Mouse (Mus musculus) stomach, postnatal 0 days (tissue): Measurements from ENCODE around the gene Ppard. TPM values are rescaled to one million over a fixed set of nuclear protein-coding genes. Genes with fewer than 3 reads are reported as not detected.

Experiments
- ATAC-seq: fragments of 200-750 bp; cut with Nextera tagmentation; 2 replicates; pipeline ENCODE4 v1.8.0; 2017; ENCODE audit not compliant: low FRiP score, low TSS enrichment
- DNase-seq: peaks from one replicate; pipeline ENCODE4 v3.0.0-alpha.2; 2016; ENCODE audit warnings: low spot score
- H3K27ac ChIP-seq: fragments of 300-500 bp; sonication (generic); replicated peaks from 2 replicates; pipeline ENCODE4 v1.5.1; 2014; ENCODE audit warnings: mild to moderate bottlenecking, control low read depth
- H3K27me3 ChIP-seq: fragments of 300-500 bp; sonication (generic); 2 replicates; pipeline ENCODE4 v1.6.1; 2014; ENCODE audit warnings: low read length; ENCODE audit not compliant: control insufficient read depth, insufficient read depth
- H3K36me3 ChIP-seq: fragments of 300-500 bp; sonication (generic); 2 replicates; pipeline ENCODE4 v1.6.1; 2014; ENCODE audit warnings: low read length, mixed read lengths; ENCODE audit not compliant: control insufficient read depth, insufficient read depth
- H3K4me1 ChIP-seq: fragments of 300-500 bp; sonication (generic); replicated peaks from 2 replicates; pipeline ENCODE4 v1.6.1; 2014; ENCODE audit warnings: antibody characterized with exemption; ENCODE audit not compliant: control insufficient read depth, insufficient read depth
- H3K4me2 ChIP-seq: fragments of 300-500 bp; sonication (generic); replicated peaks from 2 replicates; pipeline ENCODE4 v1.6.1; 2014; ENCODE audit warnings: low read depth, mild to moderate bottlenecking, control low read depth, moderate library complexity
- H3K4me3 ChIP-seq: fragments of 300-500 bp; sonication (generic); 2 replicates; pipeline ENCODE4 v1.5.1; 2014; ENCODE audit warnings: low read depth, low read length, control low read depth
- H3K9ac ChIP-seq: fragments of 300-500 bp; sonication (generic); 2 replicates; pipeline ENCODE4 v1.6.1; 2014; ENCODE audit warnings: mild to moderate bottlenecking, low read length, control low read depth, mixed read lengths
- H3K9me3 ChIP-seq: fragments of 300-500 bp; sonication (generic); 2 replicates; pipeline ENCODE4 v1.6.1; 2016; ENCODE audit warnings: low read length; ENCODE audit not compliant: control insufficient read depth
- CTCF ChIP-seq: IDR thresholded peaks from 2 replicates; pipeline ENCODE4 v1.5.1; 2016; ENCODE audit warnings: antibody characterized with exemption, low read depth, mild to moderate bottlenecking, moderate library complexity
- EP300 ChIP-seq: optimal IDR thresholded peaks from 2 replicates; pipeline ENCODE3; 2016; ENCODE audit warnings: antibody characterized with exemption
- WGBS: fragments of 180-500 bp; shearing (Covaris S2); extraction: QIAGEN DNeasy Blood & Tissue Kit; methylation state at CpG from one replicate; pipeline ENCODE4 v1.1.7; 2014; 5-methylcytosine and 5-hydroxymethylcytosine counted together
- polyA plus RNA-seq: library from polyadenylated mRNA; unstranded; fragments of >200 nt; fragmentation: Nextera tagmentation; extraction: Ambion mirVana; gene quantifications from 2 replicates; pipeline ENCODE4 v1.2.1, GENCODE M21; 2015

The Ppard gene
- polyA plus RNA-seq: 3.1 and 3.4 TPM in 2 replicates

- Histone ChIP-seq H3K4me2 (peak within 1 kb of the TSS; percentile 82), H3K27me3 (no peaks in the 10 kb centered on the region), H3K9ac (peak within 1 kb of the TSS; percentile 94), H3K4me1 (0 out of 2 replicates have a peak, but pooled peaks cover 2% of the 10 kb centered on the region), H3K36me3 (peaks cover 4% of the 10 kb centered on the region; the same call in 1 of the 2 replicates), H3K27ac (peak within 1 kb of the TSS; percentile 96), H3K9me3 (no peaks in the 10 kb centered on the region), H3K4me3 (peak within 1 kb of the TSS; percentile 86)
- TF ChIP-seq EP300 (no peak), CTCF (peak; percentile 100)
- WGBS: under 1% methylated on average over 40 of the region's 57 CpGs
- DNase-seq (peak; percentile 99), ATAC-seq (peak; percentile 87)
These were observed at the start of gene Ppard for GRCm38 (mm10) chr17:28232475-28233060. Ppard (plus strand) TSS chr17:28232700.

- Histone ChIP-seq H3K4me3 (no peak overlapping the region), H3K36me3 (peaks cover under 1% of the 10 kb centered on the region; the same call in 1 of the 2 replicates), H3K27me3 (no peaks in the 10 kb centered on the region), H3K9me3 (no peaks in the 10 kb centered on the region), H3K4me2 (no peak overlapping the region), H3K9ac (no peak overlapping the region), H3K27ac (no peak overlapping the region), H3K4me1 (no peaks in the 10 kb centered on the region)
- ATAC-seq: no peak
- WGBS: 57% methylated on average over 7 of the region's 7 CpGs
- DNase-seq: no peak
- TF ChIP-seq EP300 (no peak), CTCF (no peak)
These were observed 47.4 kb upstream of the Ppard start for GRCm38 (mm10) chr17:28184971-28185638.

- H3K27me3 ChIP-seq: no peaks in the 10 kb centered on the region
- WGBS: 83% methylated on average over 5 of the region's 5 CpGs
- no peak overlapping the region for H3K9ac ChIP-seq
- TF ChIP-seq CTCF: no peak
- TF ChIP-seq EP300: no peak
- no peak overlapping the region for H3K4me2 ChIP-seq
- H3K9me3 ChIP-seq: no peaks in the 10 kb centered on the region
- no peaks in the 10 kb centered on the region for H3K4me1 ChIP-seq
- no peak overlapping the region for H3K4me3 ChIP-seq
- no peak for ATAC-seq
- no peak for DNase-seq
- H3K36me3 ChIP-seq: peaks cover 12% of the 10 kb centered on the region; the same call in 1 of the 2 replicates
- H3K27ac ChIP-seq: no peak overlapping the region
These were observed 44.2 kb upstream of the Ppard start for GRCm38 (mm10) chr17:28188313-28188712.

- no peaks in the 10 kb centered on the region for H3K4me1 ChIP-seq
- no peak overlapping the region for H3K4me3 ChIP-seq
- no peak overlapping the region for H3K9ac ChIP-seq
- H3K36me3 ChIP-seq: peaks cover 18% of the 10 kb centered on the region
- DNase-seq (no peak), ATAC-seq (no peak)
- no peak for TF ChIP-seq EP300
- TF ChIP-seq CTCF: no peak
- no peaks in the 10 kb centered on the region for H3K9me3 ChIP-seq
- no peaks in the 10 kb centered on the region for H3K27me3 ChIP-seq
- no peak overlapping the region for H3K4me2 ChIP-seq
- 67% methylated on average over 1 of the region's 1 CpGs for WGBS
- H3K27ac ChIP-seq: no peak overlapping the region
These were observed 39.7 kb upstream of the Ppard start for GRCm38 (mm10) chr17:28192754-28193153.

GRCm38 (mm10) chr17:28193559-28193958, 38.9 kb upstream of the Ppard start:
- H3K36me3 ChIP-seq: peaks cover 18% of the 10 kb centered on the region
- no peak overlapping the region for H3K9ac ChIP-seq
- no peak for ATAC-seq
- H3K4me2 ChIP-seq: no peak overlapping the region
- no peaks in the 10 kb centered on the region for H3K9me3 ChIP-seq
- 73% methylated on average over 3 of the region's 3 CpGs for WGBS
- H3K27ac ChIP-seq: no peak overlapping the region
- no peak for DNase-seq
- TF ChIP-seq EP300: no peak
- no peak for TF ChIP-seq CTCF
- H3K4me1 ChIP-seq: no peaks in the 10 kb centered on the region
- H3K27me3 ChIP-seq: no peaks in the 10 kb centered on the region
- H3K4me3 ChIP-seq: no peak overlapping the region

- 92% methylated on average over 10 of the region's 10 CpGs for WGBS
These were observed 37.5 kb upstream of the Ppard start for GRCm38 (mm10) chr17:28195033-28195432.

More at GRCm38 (mm10) chr17:28195033-28195432, 37.5 kb upstream of the Ppard start:
- Histone ChIP-seq H3K4me3 (no peak overlapping the region), H3K4me2 (no peak overlapping the region), H3K27ac (no peak overlapping the region), H3K4me1 (no peaks in the 10 kb centered on the region), H3K27me3 (no peaks in the 10 kb centered on the region), H3K9me3 (no peaks in the 10 kb centered on the region), H3K36me3 (peaks cover 20% of the 10 kb centered on the region), H3K9ac (no peak overlapping the region)
- DNase-seq (no peak), ATAC-seq (no peak)
- no peak for TF ChIP-seq CTCF
- no peak for TF ChIP-seq EP300
